Mouse (Mus musculus): Measurements from ENCODE around the gene Nlgn1.

DNA sequence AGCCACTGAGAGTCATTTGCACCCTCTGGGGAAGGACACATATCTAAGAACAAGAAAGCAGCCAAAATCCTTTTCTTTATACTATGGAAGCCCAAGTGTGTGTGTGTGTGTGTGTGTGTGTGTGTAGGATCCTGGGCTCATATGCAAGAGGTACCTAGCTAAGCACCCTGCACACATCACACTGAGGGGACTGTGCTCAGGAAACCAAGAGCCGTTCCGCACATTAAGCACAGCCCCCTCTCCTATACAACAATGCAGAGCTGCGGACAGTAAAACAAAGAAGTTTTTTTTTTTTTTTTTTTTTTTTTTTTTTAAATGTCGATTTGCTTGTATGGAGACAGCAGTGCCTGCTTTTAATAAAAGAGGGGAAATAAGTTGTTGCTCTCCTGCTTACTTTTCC, 659.5 kb downstream of the Nlgn1 start:
- no peak for TF ChIP-seq CTCF (IDR thresholded peaks at IDR 0.05)
- TF ChIP-seq POLR2A (IDR thresholded peaks at IDR 0.05; ENCODE audit: insufficient read depth, low read depth, low read length) = no peak
